Mouse (Mus musculus) urinary bladder, postnatal 4 days (tissue): Measurements from ENCODE around the gene Dnajb14.
A peak's percentile ranks its signal among the peaks of the same experiment; 100 is the strongest.
"Not testable (repeated sequence)": the region's sequence is repeated elsewhere in the genome, so short reads cannot be mapped to it uniquely, and the experiment has no call there.

Experiments used
- DNase-seq, 2 experiments: peaks; one replicate each; pipeline ENCODE4 v3.0.0; 2021 to 2022; ENCODE audit warnings: low spot score in 2 of 2

Dnajb14 gene

GRCm38 (mm10) chr3:137917694-137918171, 50.3 kb downstream of the Dnajb14 start:
- no peak for DNase-seq

- peak; percentile 85 to 90 for DNase-seq
These were observed 50.9 kb downstream of the Dnajb14 start, which contains the start of gene Lamtor3 for GRCm38 (mm10) chr3:137918172-137918931. Gene Lamtor3, plus strand, starts transcription at chr3:137918506.

GRCm38 (mm10) chr3:137918932-137919311, 51.4 kb downstream of the Dnajb14 start:
- DNase-seq: no peak

GRCm38 (mm10) chr3:137919398-137919797, 51.9 kb downstream of the Dnajb14 start:
- no peak for DNase-seq

- no peak for DNase-seq
These were observed 53.1 kb downstream of the Dnajb14 start for GRCm38 (mm10) chr3:137920594-137920993.

GRCm38 (mm10) chr3:137927010-137927409, 59.5 kb downstream of the Dnajb14 start:
- no peak for DNase-seq

- DNase-seq: no peak
These were observed 62.5 kb downstream of the Dnajb14 start for GRCm38 (mm10) chr3:137929940-137930339.

GRCm38 (mm10) chr3:137932748-137933147, 65.3 kb downstream of the Dnajb14 start:
- DNase-seq: no peak

GRCm38 (mm10) chr3:137933986-137934385, 66.5 kb downstream of the Dnajb14 start:
- DNase-seq: no peak

GRCm38 (mm10) chr3:137935570-137936525, 68.4 kb downstream of the Dnajb14 start:
- DNase-seq: no peak

- no peak for DNase-seq
These were observed 69.1 kb downstream of the Dnajb14 start for GRCm38 (mm10) chr3:137936541-137936940.

- no peak for DNase-seq
These were observed 71.1 kb downstream of the Dnajb14 start for GRCm38 (mm10) chr3:137938608-137939007.

GRCm38 (mm10) chr3:137940757-137941156, 73.3 kb downstream of the Dnajb14 start:
- DNase-seq: no peak

- DNase-seq: no peak
These were observed 74.1 kb downstream of the Dnajb14 start for GRCm38 (mm10) chr3:137941555-137941954.

GRCm38 (mm10) chr3:137942098-137942622, 74.7 kb downstream of the Dnajb14 start:
- DNase-seq: no peak

GRCm38 (mm10) chr3:137943737-137944154, 76.3 kb downstream of the Dnajb14 start:
- DNase-seq: no peak

- no peak for DNase-seq
These were observed 79.4 kb downstream of the Dnajb14 start for GRCm38 (mm10) chr3:137946827-137947226.

GRCm38 (mm10) chr3:137947525-137947924, 80.0 kb downstream of the Dnajb14 start:
- no peak for DNase-seq

- DNase-seq: no peak
These were observed 82.9 kb downstream of the Dnajb14 start for GRCm38 (mm10) chr3:137950191-137950885.

- not testable (repeated sequence) for DNase-seq
These were observed 83.8 kb downstream of the Dnajb14 start for GRCm38 (mm10) chr3:137951302-137951701.

GRCm38 (mm10) chr3:137951819-137952218, 84.3 kb downstream of the Dnajb14 start:
- no peak for DNase-seq
